Comparison of ENCODE assay signal across 11 mouse cellular contexts in the genomic region with DNA sequence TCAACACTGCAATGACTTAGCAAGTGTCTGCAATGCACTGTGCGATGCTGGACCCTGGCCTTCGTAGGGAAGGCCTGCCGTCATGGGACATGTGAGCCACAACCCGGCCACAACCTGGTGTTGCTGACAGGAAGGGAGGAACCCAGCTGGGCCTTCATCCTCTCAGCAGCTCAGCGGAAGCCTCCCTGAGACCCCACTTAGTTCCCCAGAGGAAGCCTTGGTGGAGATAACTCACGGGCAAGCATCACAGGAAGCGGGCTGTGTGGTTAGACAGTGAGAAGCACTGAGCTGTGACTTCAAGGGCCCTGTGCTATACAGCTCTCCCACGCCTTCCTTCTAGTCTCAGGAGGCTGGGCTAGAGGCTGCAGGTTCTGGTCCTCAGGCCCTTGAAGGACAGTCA. TPM values are rescaled to one million over a fixed set of nuclear protein-coding genes. Genes with fewer than 3 reads are reported as not detected.
DNase-seq lines count a peak whose midpoint lies in the region; ATAC-seq and TF ChIP-seq lines count a peak whose summit lies in the region.
"Had no signal": no experiment of that assay in that cellular context is flagged by ENCODE, and none has a peak within 500 bp of the region (broad histone marks: within the 10 kb centered on the region; RNA-seq: fewer than 3 reads in every experiment).

No protein-coding gene starts in this region.

- 0 out of 2 replicates have a peak overlapping the region, but pooled peaks have one; percentile 1 for H3K27ac ChIP-seq in macrophage
- H3K27ac ChIP-seq in left cerebral cortex, adult 2 months: no peak overlapping the region
- H3K27ac ChIP-seq in hindbrain, embryonic 13.5 days: no peak overlapping the region
- H3K27ac ChIP-seq: limb, embryonic 15.5 days had no signal

- H3K36me3 ChIP-seq in macrophage (ENCODE audit: inconsistent target): peaks cover 32% of the 10 kb centered on the region
- H3K36me3 ChIP-seq in hindbrain, embryonic 13.5 days: no peaks in the 10 kb centered on the region
- H3K36me3 ChIP-seq: limb, embryonic 15.5 days had no signal

- intact Hi-C loops in left cerebral cortex, adult 2 months (cut with DNase I): no loop called here

- WGBS in macrophage (ENCODE audit: missing documents): 31% methylated on average over 8 of the region's 8 CpGs
- 70% methylated on average over 8 of the region's 8 CpGs for WGBS in hindbrain, embryonic 13.5 days

- peak; percentile 98 for ATAC-seq in activated CD4-positive, CD25-positive, alpha-beta regulatory T cell, adult 4 months
- no peak for ATAC-seq in hindbrain, embryonic 13.5 days (ENCODE audit: low FRiP score)

- H3K4me3 ChIP-seq in macrophage (ENCODE audit: inconsistent target): no peak overlapping the region
- no peak overlapping the region for H3K4me3 ChIP-seq in left cerebral cortex, adult 2 months
- no peak overlapping the region for H3K4me3 ChIP-seq in hindbrain, embryonic 13.5 days
- H3K4me3 ChIP-seq: erythroblast, embryonic 14.5 days; limb, embryonic 15.5 days had no signal

- H3K9me3 ChIP-seq in hindbrain, embryonic 13.5 days: no peaks in the 10 kb centered on the region
- H3K9me3 ChIP-seq: limb, embryonic 15.5 days had no signal

- no peak overlapping the region for H3K9ac ChIP-seq in hindbrain, embryonic 13.5 days
- H3K9ac ChIP-seq: limb, embryonic 15.5 days had no signal

- H3K27me3 ChIP-seq in hindbrain, embryonic 13.5 days: peaks cover 22% of the 10 kb centered on the region

- no peaks in the 10 kb centered on the region for H3K79me2 ChIP-seq in macrophage (ENCODE audit: inconsistent target)

- peak; percentile 90 for DNase-seq in CD4-positive, CD25-positive, alpha-beta regulatory T cell, adult 2 months (ENCODE audit: low read depth, low spot score)
- peak; percentile 92 for DNase-seq in spleen, postnatal 36 days (ENCODE audit: low spot score in 2 of 2)
- no peak for DNase-seq in layer of hippocampus, adult 18-20 months (ENCODE audit: low spot score in 2 of 2)
- no peak for DNase-seq in left cerebral cortex, adult 2 months (ENCODE audit: extremely low spot score in 1 of 2, low spot score in 2 of 2)
- DNase-seq: cerebellum, adult 8-10 months; kidney, postnatal 25 days had no signal

- peaks cover 15% of the 10 kb centered on the region for H3K4me1 ChIP-seq in hindbrain, embryonic 13.5 days (replicated peaks)

- TF ChIP-seq CTCF in left cerebral cortex, adult 2 months (IDR thresholded peaks at IDR 0.05): no peak

- no peak overlapping the region for H3K4me2 ChIP-seq in hindbrain, embryonic 13.5 days
- H3K4me2 ChIP-seq: limb, embryonic 15.5 days had no signal

RNA-seq across cellular contexts. Expression of a gene that starts 18.5 kb away (rescaled TPM):
- 10 to 100 TPM in 1 of 2 experiments, 1 to 10 TPM in 1; 6.7 to 10.3 TPM for polyA plus RNA-seq in activated CD4-positive, CD25-positive, alpha-beta regulatory T cell, adult 4 months (2017; shearing (Covaris generic))
- 10 to 100 TPM in 13 of 26 experiments, 1 to 10 TPM in 12, not detected in 1; 1.1 to 29.7 (median 10.3) TPM for total RNA-seq in macrophage (2018; cell fraction: chromatin; rRNA removed)
- 10 to 100 TPM; 14.4 to 38.7 (median 22.4) TPM for total RNA-seq in macrophage (2018; cell fraction: cytosol; rRNA removed)
- total RNA-seq in macrophage (2018; cell fraction: nucleus; rRNA removed): 10 to 100 TPM in 15 of 26 experiments, 1 to 10 TPM in 11; 1.5 to 36.4 (median 11.3) TPM
- 19.3 to 52.8 TPM (median 22.6 TPM) in 3 replicates for polyA plus RNA-seq in macrophage (2018)
- 1 to 10 TPM; 1.7 to 2.1 TPM for total RNA-seq in layer of hippocampus, adult 18-20 months (2021)
- total RNA-seq in left cerebral cortex, adult 2 months (2021): 1 to 10 TPM; 2.4 to 3.3 TPM
- polyA plus RNA-seq in hindbrain, embryonic 13.5 days (2015; fragmentation: Nextera tagmentation; extraction: Ambion mirVana): 1.4 and 2.1 TPM in 2 replicates

RNA-seq across cellular contexts. Expression of a gene that starts 22.9 kb away (rescaled TPM):
- polyA plus RNA-seq in activated CD4-positive, CD25-positive, alpha-beta regulatory T cell, adult 4 months (2017; shearing (Covaris generic)): 10 to 100 TPM; 52.5 to 78.9 TPM
- 100 to 1,000 TPM in 4 of 26 experiments, 10 to 100 TPM in 22; 22.7 to 151 (median 51.9) TPM for total RNA-seq in macrophage (2018; cell fraction: chromatin; rRNA removed)
- total RNA-seq in macrophage (2018; cell fraction: cytosol; rRNA removed): 10 to 100 TPM; 50.1 to 91.9 (median 68.9) TPM
- 100 to 1,000 TPM in 16 of 26 experiments, 10 to 100 TPM in 10; 40.2 to 153 (median 105) TPM for total RNA-seq in macrophage (2018; cell fraction: nucleus; rRNA removed)
- polyA plus RNA-seq in macrophage (2018): 63.8 to 75.4 TPM (median 64.7 TPM) in 3 replicates
- 10 to 100 TPM in 1 of 2 experiments, 1 to 10 TPM in 1; 8.9 to 11.4 TPM for total RNA-seq in layer of hippocampus, adult 18-20 months (2021)
- total RNA-seq in left cerebral cortex, adult 2 months (2021): 1 to 10 TPM; 4.8 to 4.9 TPM
- 0.13 and 0.17 TPM in 2 replicates for polyA plus RNA-seq in hindbrain, embryonic 13.5 days (2015; fragmentation: Nextera tagmentation; extraction: Ambion mirVana)

RNA-seq across cellular contexts. Expression of a gene that starts 36.9 kb away (rescaled TPM):
- polyA plus RNA-seq in activated CD4-positive, CD25-positive, alpha-beta regulatory T cell, adult 4 months (2017; shearing (Covaris generic)): 100 to 1,000 TPM; 348 to 423 TPM
- 100 to 1,000 TPM in 7 of 26 experiments, 10 to 100 TPM in 15, 1 to 10 TPM in 4; 2.3 to 143 (median 67.4) TPM for total RNA-seq in macrophage (2018; cell fraction: chromatin; rRNA removed)
- 10 to 100 TPM; 22.9 to 67.0 (median 46.1) TPM for total RNA-seq in macrophage (2018; cell fraction: cytosol; rRNA removed)
- 100 to 1,000 TPM in 3 of 26 experiments, 10 to 100 TPM in 21, 1 to 10 TPM in 2; 8.6 to 110 (median 52.7) TPM for total RNA-seq in macrophage (2018; cell fraction: nucleus; rRNA removed)
- 51.1 to 71.1 TPM (median 65.5 TPM) in 3 replicates for polyA plus RNA-seq in macrophage (2018)
- total RNA-seq in layer of hippocampus, adult 18-20 months (2021): 1 to 10 TPM; 5.4 to 5.7 TPM
- 1 to 10 TPM; 3.5 to 6.2 TPM for total RNA-seq in left cerebral cortex, adult 2 months (2021)
- 2.0 and 2.4 TPM in 2 replicates for polyA plus RNA-seq in hindbrain, embryonic 13.5 days (2015; fragmentation: Nextera tagmentation; extraction: Ambion mirVana)

RNA-seq across cellular contexts. Expression of a gene that starts 55.3 kb away (rescaled TPM):
- polyA plus RNA-seq in activated CD4-positive, CD25-positive, alpha-beta regulatory T cell, adult 4 months (2017; shearing (Covaris generic)): 10 to 100 TPM in 1 of 2 experiments, 1 to 10 TPM in 1; 8.6 to 10.2 TPM
- total RNA-seq in macrophage (2018; cell fraction: chromatin; rRNA removed): 1 to 10 TPM in 1 of 26 experiments, under 1 TPM in 9, not detected in 16; 0.09 to 1.7 (median 0.22) TPM
- under 1 TPM in 25 of 26 experiments, not detected in 1; 0.03 to 0.48 (median 0.09) TPM for total RNA-seq in macrophage (2018; cell fraction: cytosol; rRNA removed)
- 1 to 10 TPM in 14 of 26 experiments, under 1 TPM in 11, not detected in 1; 0.10 to 3.5 (median 1.0) TPM for total RNA-seq in macrophage (2018; cell fraction: nucleus; rRNA removed)
- 0.11 TPM in 2 of 3 replicates, not detected in the other for polyA plus RNA-seq in macrophage (2018)
- total RNA-seq in layer of hippocampus, adult 18-20 months (2021): 10 to 100 TPM; 74.4 to 77.9 TPM
- 10 to 100 TPM; 78.4 to 79.0 TPM for total RNA-seq in left cerebral cortex, adult 2 months (2021)
- 25.7 and 26.2 TPM in 2 replicates for polyA plus RNA-seq in hindbrain, embryonic 13.5 days (2015; fragmentation: Nextera tagmentation; extraction: Ambion mirVana)

Comparison
In these comparisons a context has a peak if more than half of its experiments do, and no peak if none do; other contexts are left out.
1. DNase-seq: peak in CD4-positive, CD25-positive, alpha-beta regulatory T cell, adult 2 months (single experiment) and spleen, postnatal 36 days (2 of 2); none in layer of hippocampus, adult 18-20 months (0 of 2) and left cerebral cortex, adult 2 months (0 of 2).
2. RNA of a gene that starts 22.9 kb away (polyA plus RNA-seq): 52.5 to 78.9 TPM in activated CD4-positive, CD25-positive, alpha-beta regulatory T cell, adult 4 months and 63.8 to 75.4 TPM in macrophage; 0.13 to 0.17 TPM in hindbrain, embryonic 13.5 days; every median in the first group is over 10 times any median in the second.
3. RNA of a gene that starts 36.9 kb away (polyA plus RNA-seq): 348 to 423 TPM in activated CD4-positive, CD25-positive, alpha-beta regulatory T cell, adult 4 months and 51.1 to 71.1 TPM in macrophage; 2.0 to 2.4 TPM in hindbrain, embryonic 13.5 days; every median in the first group is over 10 times any median in the second.